Mouse (Mus musculus) MEL (cell line): ENCODE measurements around the gene Oxld1. TPM values are rescaled to one million over a fixed set of nuclear protein-coding genes. Genes with fewer than 3 reads are reported as not detected.

Source experiments
- DNase-seq: peaks from one replicate; pipeline ENCODE4 v3.0.0; 2011; ENCODE audit warnings: low read depth, low spot score
- H3K27ac ChIP-seq: 2 replicates; pipeline ENCODE4 v1.5.1; 2012; ENCODE audit warnings: low read depth, mild to moderate bottlenecking, control low read depth, low read length, moderate library complexity; ENCODE audit not compliant: control insufficient read depth
- H3K27me3 ChIP-seq, 2 experiments: fragments of 150-350 bp in 1 of 2; sonication (generic) in 1 of 2; 2 replicates each; pipeline ENCODE4 v1.6.1; 2012; ENCODE audit warnings: low read length in 2 of 2, mild to moderate bottlenecking in 2 of 2, improper control_type of control experiment in 1 of 2, moderate library complexity in 1 of 2; ENCODE audit not compliant: insufficient read depth in 2 of 2, control insufficient read depth in 1 of 2
- H3K36me3 ChIP-seq, 2 experiments: 2 replicates each; pipeline ENCODE4 v1.6.1; 2012 to 2014; ENCODE audit warnings: low read length in 2 of 2, improper control_type of control experiment in 1 of 2, inconsistent platforms in 1 of 2, mild to moderate bottlenecking in 1 of 2; ENCODE audit not compliant: insufficient read depth in 2 of 2, control insufficient read depth in 1 of 2
- H3K4me1 ChIP-seq, 2 experiments: fragments of 150-350 bp in 1 of 2; sonication (generic) in 1 of 2; 2 replicates each; pipeline ENCODE4 v1.6.1; 2012; ENCODE audit warnings: low read length in 2 of 2, improper control_type of control experiment in 1 of 2, mild to moderate bottlenecking in 1 of 2; ENCODE audit not compliant: insufficient read depth in 2 of 2, control insufficient read depth in 1 of 2
- H3K4me3 ChIP-seq, 2 experiments: fragments of 150-350 bp in 1 of 2; sonication (generic) in 1 of 2; 2 replicates each; pipeline ENCODE4 v1.5.1; 2012; ENCODE audit warnings: low read depth in 2 of 2, low read length in 2 of 2, mild to moderate bottlenecking in 2 of 2, moderate library complexity in 2 of 2, control low read depth in 1 of 2, improper control_type of control experiment in 1 of 2; ENCODE audit not compliant: control insufficient read depth in 1 of 2, insufficient read depth in 1 of 2
- H3K79me2 ChIP-seq: 2 replicates; pipeline ENCODE4 v1.6.1; 2012; ENCODE audit warnings: mild to moderate bottlenecking, low read length, moderate library complexity; ENCODE audit not compliant: control insufficient read depth, poor library complexity, insufficient read depth
- H3K9ac ChIP-seq: 2 replicates; pipeline ENCODE4 v1.6.1; 2012; ENCODE audit warnings: low read depth, mild to moderate bottlenecking, control low read depth, low read length, moderate library complexity; ENCODE audit not compliant: control insufficient read depth, poor library complexity, severe bottlenecking
- H3K9me3 ChIP-seq: fragments of 150-350 bp; sonication (generic); replicated peaks from 2 replicates; pipeline ENCODE4 v1.6.1; 2012; ENCODE audit warnings: mild to moderate bottlenecking, low read length, improper control_type of control experiment, moderate library complexity; ENCODE audit not compliant: insufficient read depth
- CHD1 ChIP-seq: IDR thresholded peaks from 2 replicates; pipeline ENCODE4 v1.6.1; 2012; ENCODE audit warnings: low read depth, mild to moderate bottlenecking, inconsistent platforms, low read length, improper control_type of control experiment
- CTCF ChIP-seq, 3 experiments: IDR thresholded peaks in 2 of 3; conservative IDR thresholded peaks in 1 of 3; 2 replicates each; pipeline ENCODE4 v1.5.1; 2011 to 2012; ENCODE audit warnings: low read length in 3 of 3, low read depth in 2 of 3, mild to moderate bottlenecking in 2 of 3, improper control_type of control experiment in 1 of 3, inconsistent platforms in 1 of 3, mixed read lengths in 1 of 3, moderate library complexity in 1 of 3; ENCODE audit not compliant: control insufficient read depth in 1 of 3, insufficient read depth in 1 of 3, poor library complexity in 1 of 3, severe bottlenecking in 1 of 3
- ETS1 ChIP-seq: IDR thresholded peaks from 2 replicates; pipeline ENCODE4 v1.6.1; 2012; ENCODE audit warnings: low read depth, mild to moderate bottlenecking, inconsistent platforms, low read length, improper control_type of control experiment, moderate library complexity
- GATA1 ChIP-seq: IDR thresholded peaks from 2 replicates; pipeline ENCODE4 v1.6.1; 2011; ENCODE audit warnings: low read depth, low read length, improper control_type of control experiment
- NRF1 ChIP-seq: IDR thresholded peaks from 2 replicates; pipeline ENCODE4 v1.6.1; 2014; ENCODE audit warnings: low read depth, mild to moderate bottlenecking, inconsistent platforms, low read length, improper control_type of control experiment, moderate library complexity; ENCODE audit not compliant: poor library complexity, insufficient read depth, severe bottlenecking
- SMC3 ChIP-seq: IDR thresholded peaks from 2 replicates; pipeline ENCODE4 v1.6.1; 2011; ENCODE audit warnings: low read depth, low read length, improper control_type of control experiment
- ZC3H11A ChIP-seq: IDR thresholded peaks from 2 replicates; pipeline ENCODE4 v1.6.1; 2012; ENCODE audit warnings: low read depth, mild to moderate bottlenecking, inconsistent platforms, low read length, improper control_type of control experiment
- ZKSCAN1 ChIP-seq: IDR thresholded peaks from 2 replicates; pipeline ENCODE4 v1.6.1; 2012; ENCODE audit warnings: low read depth, mild to moderate bottlenecking, inconsistent platforms, low read length, improper control_type of control experiment, moderate library complexity
- ZMIZ1 ChIP-seq: IDR thresholded peaks from 2 replicates; pipeline ENCODE4 v1.6.1; 2012; ENCODE audit warnings: low read depth, mild to moderate bottlenecking, inconsistent platforms, low read length, improper control_type of control experiment, moderate library complexity
- polyA plus RNA-seq, 2 experiments: library from polyadenylated mRNA; stranded (reverse) in 1 of 2; unstranded in 1 of 2; fragments of >175 nt in 1 of 2; fragments of >200 nt in 1 of 2; gene quantifications; 2 replicates each; pipeline versions ENCODE4 v1.2.1 to v1.2.4; 2012; ENCODE audit warnings: low replicate concordance in 2 of 2, low read depth in 1 of 2; ENCODE audit not compliant: insufficient read length in 2 of 2, insufficient read depth in 1 of 2, missing spikeins in 1 of 2
- total RNA-seq: library from RNA; depleted of rRNA; stranded (reverse); fragments of 300-350 nt; gene quantifications from 2 replicates; pipeline ENCODE4 v1.2.3, GENCODE M21; 2012

Oxld1 gene
- total and polyA plus RNA-seq, 3 experiments: 15.9 to 17.5 TPM; not detected in 1

GRCm38 (mm10) chr11:120489054-120489761 is 31.3 kb upstream of the Oxld1 start (continued):
- TF ChIP-seq GATA1 (peak; percentile 18; the same call in 1 of the 2 replicates), ZC3H11A (peak; percentile 79), CTCF (IDR thresholded peaks at IDR 0.05 in 2 of 3, conservative IDR thresholded peaks at IDR 0.05 in 1 of 3; ENCODE audit: control insufficient read depth in 1 of 3, insufficient read depth in 1 of 3, low read depth in 2 of 3, low read length in 3 of 3, poor library complexity in 1 of 3, severe bottlenecking in 1 of 3) (peak; percentile 89 to 94 (median 94))

DNA sequence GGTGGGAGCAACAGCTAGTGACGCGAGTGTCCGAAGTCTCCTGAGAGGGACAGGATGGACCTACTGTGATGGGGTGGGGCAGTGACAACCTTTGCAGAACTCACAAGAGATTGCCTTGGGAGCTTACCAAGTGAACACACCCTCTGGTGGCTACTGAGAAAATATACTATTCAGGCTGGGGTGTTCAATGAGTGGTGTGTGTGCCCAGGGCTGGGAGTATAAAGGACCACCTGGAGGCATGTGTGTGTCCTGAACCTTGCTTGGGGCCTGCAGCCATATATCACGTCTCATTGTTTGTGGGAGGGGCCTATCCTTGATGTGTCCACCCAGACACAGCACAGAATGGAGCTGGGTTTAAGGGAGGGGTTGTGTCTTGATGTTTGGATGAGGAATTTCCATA is 30.6 kb upstream of the Oxld1 start:
- Histone ChIP-seq H3K79me2 (peaks cover 49% of the 10 kb centered on the region), H3K27ac (no peak overlapping the region), H3K4me1 (peaks cover 3 to 32% of the 10 kb centered on the region in 2 experiments; a peak in 3 of 4 replicates), H3K4me3 (no peak overlapping the region), H3K27me3 (no peaks in the 10 kb centered on the region), H3K9ac (no peak overlapping the region), H3K36me3 (peaks cover 7 to 21% of the 10 kb centered on the region in 2 experiments), H3K9me3 (no peaks in the 10 kb centered on the region)
- peak; percentile 64 for DNase-seq
- TF ChIP-seq SMC3 (0 out of 2 replicates have a peak, but pooled peaks have one; percentile 13), ETS1 (no peak), CTCF (IDR thresholded peaks at IDR 0.05 in 2 of 3, conservative IDR thresholded peaks at IDR 0.05 in 1 of 3; ENCODE audit: control insufficient read depth in 1 of 3, insufficient read depth in 1 of 3, low read depth in 2 of 3, low read length in 3 of 3, poor library complexity in 1 of 3, severe bottlenecking in 1 of 3) (peak in 2 of 3 experiments; percentile 8 to 43; a peak in 2 of 6 replicates), ZMIZ1 (0 out of 2 replicates have a peak, but pooled peaks have one; percentile 9)

DNA sequence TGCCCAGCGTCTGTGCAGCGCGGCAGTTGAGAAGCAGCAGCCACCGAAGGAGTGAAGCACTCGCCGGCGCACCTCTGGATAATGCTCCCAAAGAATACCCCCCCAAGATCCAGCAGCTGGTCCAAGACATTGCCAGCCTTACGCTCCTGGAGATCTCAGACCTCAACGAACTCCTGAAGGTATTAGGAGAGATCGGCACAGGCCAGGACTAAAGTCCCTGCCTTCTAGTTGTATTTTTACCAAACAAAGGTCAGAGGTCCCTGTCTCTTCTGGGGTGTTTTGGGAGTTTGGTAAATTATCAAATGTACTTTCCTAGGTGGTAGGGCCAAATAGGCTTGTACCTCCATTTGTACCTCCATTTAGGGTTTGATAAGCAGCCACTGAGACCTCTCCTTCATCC is 27.4 kb upstream of the Oxld1 start:
- TF ChIP-seq ZKSCAN1: no peak
- TF ChIP-seq CHD1: no peak
- TF ChIP-seq NRF1: no peak
- Histone ChIP-seq H3K9ac (peak overlapping the region; percentile 82), H3K27ac (peak overlapping the region; percentile 62), H3K4me1 (peaks cover 3 to 15% of the 10 kb centered on the region in 2 experiments; a peak in 3 of 4 replicates), H3K79me2 (peaks cover 30% of the 10 kb centered on the region), H3K36me3 (peaks cover 7 to 13% of the 10 kb centered on the region in 2 experiments), H3K4me3 (peak overlapping the region; percentile 73 to 74), H3K9me3 (no peaks in the 10 kb centered on the region), H3K27me3 (no peaks in the 10 kb centered on the region)
- DNase-seq: no peak
